Mouse (Mus musculus): ENCODE results near the gene Wfikkn1. TPM values are rescaled to one million over a fixed set of nuclear protein-coding genes. Genes with fewer than 3 reads are reported as not detected.

The Wfikkn1 gene
- polyA plus RNA-seq, 1 experiment: 2.9 TPM

- peaks cover 3% of the 10 kb centered on the region; the same call in 1 of the 2 replicates for H3K36me3 ChIP-seq (ENCODE audit: control insufficient read depth, insufficient read depth, low read length)
- TF ChIP-seq POLR2A (IDR thresholded peaks at IDR 0.05; ENCODE audit: control insufficient read depth, extremely low read depth, insufficient read depth, low read length, poor library complexity) (no peak), CTCF (IDR thresholded peaks at IDR 0.05; ENCODE audit: borderline replicate concordance, control insufficient read depth, extremely low read depth, insufficient read depth, low read length, poor library complexity) (no peak)
- H3K4me1 ChIP-seq (replicated peaks; ENCODE audit: control insufficient read depth, insufficient read depth, low read length): no peaks in the 10 kb centered on the region
- no peak overlapping the region for H3K27ac ChIP-seq (ENCODE audit: control insufficient read depth, insufficient read depth, low read length)
- H3K4me3 ChIP-seq (ENCODE audit: control insufficient read depth, insufficient read depth, low read length): no peak overlapping the region
- no peak for DNase-seq
- no peaks in the 10 kb centered on the region for H3K27me3 ChIP-seq (ENCODE audit: control insufficient read depth, insufficient read depth, low read length)
- WGBS: 93% methylated on average over 10 of the region's 10 CpGs
These were observed 6.8 kb upstream of the Wfikkn1 start for GRCm38 (mm10) chr17:25887467-25887866.

DNA sequence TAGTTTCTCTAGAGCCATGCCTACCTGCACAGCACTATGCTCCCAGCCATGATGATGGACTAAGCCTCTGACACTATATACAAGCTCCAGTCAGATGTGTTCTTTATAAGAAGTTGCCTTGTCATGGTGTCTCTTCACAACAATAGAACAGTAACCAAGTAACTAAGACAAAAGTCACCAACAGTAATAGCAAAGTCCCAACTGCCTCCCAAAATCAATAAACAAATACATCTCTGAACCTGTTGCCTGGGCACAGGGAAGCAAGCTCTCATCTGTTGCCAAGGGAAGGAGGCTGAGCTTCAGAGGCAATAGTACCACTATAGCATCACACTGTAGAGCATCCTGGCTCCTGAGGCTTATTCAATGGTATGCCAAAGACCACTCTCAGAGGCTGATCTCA lies 6.1 kb upstream of the Wfikkn1 start:
- H3K27ac ChIP-seq (ENCODE audit: control insufficient read depth, insufficient read depth, low read length): no peak overlapping the region
- no peak overlapping the region for H3K4me3 ChIP-seq (ENCODE audit: control insufficient read depth, insufficient read depth, low read length)
- TF ChIP-seq CTCF (IDR thresholded peaks at IDR 0.05; ENCODE audit: borderline replicate concordance, control insufficient read depth, extremely low read depth, insufficient read depth, low read length, poor library complexity): no peak
- no peak for TF ChIP-seq POLR2A (IDR thresholded peaks at IDR 0.05; ENCODE audit: control insufficient read depth, extremely low read depth, insufficient read depth, low read length, poor library complexity)
- no peaks in the 10 kb centered on the region for H3K27me3 ChIP-seq (ENCODE audit: control insufficient read depth, insufficient read depth, low read length)
- H3K36me3 ChIP-seq (ENCODE audit: control insufficient read depth, insufficient read depth, low read length): peaks cover 3% of the 10 kb centered on the region; the same call in 1 of the 2 replicates
- no peak for DNase-seq
- H3K4me1 ChIP-seq (replicated peaks; ENCODE audit: control insufficient read depth, insufficient read depth, low read length): no peaks in the 10 kb centered on the region

DNA sequence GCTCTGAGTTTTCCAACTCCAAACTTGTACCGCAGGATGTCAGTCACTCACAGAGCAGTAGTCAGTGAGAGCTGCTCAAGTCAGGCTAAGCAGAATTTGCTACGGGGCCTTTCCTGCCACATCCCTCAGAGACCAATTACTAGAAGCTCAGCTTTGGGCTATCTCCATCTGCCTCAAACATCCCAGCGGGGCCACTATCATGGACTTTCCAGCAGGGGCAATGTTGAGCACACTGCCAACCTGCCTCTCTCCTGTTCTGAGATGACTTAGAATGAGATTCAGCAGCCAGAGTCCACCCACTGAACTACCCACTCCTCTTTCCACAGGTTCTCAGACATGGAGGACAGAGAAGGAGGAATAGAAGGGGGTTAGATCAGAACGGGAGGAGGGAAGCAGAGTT lies 5.0 kb upstream of the Wfikkn1 start:
- Histone ChIP-seq H3K27ac (ENCODE audit: control insufficient read depth, insufficient read depth, low read length) (no peak overlapping the region), H3K27me3 (ENCODE audit: control insufficient read depth, insufficient read depth, low read length) (no peaks in the 10 kb centered on the region), H3K4me3 (ENCODE audit: control insufficient read depth, insufficient read depth, low read length) (no peak overlapping the region), H3K4me1 (replicated peaks; ENCODE audit: control insufficient read depth, insufficient read depth, low read length) (no peaks in the 10 kb centered on the region), H3K36me3 (ENCODE audit: control insufficient read depth, insufficient read depth, low read length) (peaks cover 3% of the 10 kb centered on the region; the same call in 1 of the 2 replicates)
- 70% methylated on average over 4 of the region's 4 CpGs for WGBS
- TF ChIP-seq CTCF (IDR thresholded peaks at IDR 0.05; ENCODE audit: borderline replicate concordance, control insufficient read depth, extremely low read depth, insufficient read depth, low read length, poor library complexity) (no peak), POLR2A (IDR thresholded peaks at IDR 0.05; ENCODE audit: control insufficient read depth, extremely low read depth, insufficient read depth, low read length, poor library complexity) (no peak)
- peak; percentile 43 for DNase-seq

- TF ChIP-seq POLR2A (IDR thresholded peaks at IDR 0.05; ENCODE audit: control insufficient read depth, extremely low read depth, insufficient read depth, low read length, poor library complexity) (no peak), CTCF (IDR thresholded peaks at IDR 0.05; ENCODE audit: borderline replicate concordance, control insufficient read depth, extremely low read depth, insufficient read depth, low read length, poor library complexity) (no peak)
- H3K36me3 ChIP-seq (ENCODE audit: control insufficient read depth, insufficient read depth, low read length): peaks cover 3% of the 10 kb centered on the region; the same call in 1 of the 2 replicates
- WGBS: 99% methylated on average over 3 of the region's 3 CpGs
- DNase-seq: no peak
- no peaks in the 10 kb centered on the region for H3K27me3 ChIP-seq (ENCODE audit: control insufficient read depth, insufficient read depth, low read length)
- H3K27ac ChIP-seq (ENCODE audit: control insufficient read depth, insufficient read depth, low read length): no peak overlapping the region
- H3K4me3 ChIP-seq (ENCODE audit: control insufficient read depth, insufficient read depth, low read length): no peak overlapping the region
- no peaks in the 10 kb centered on the region for H3K4me1 ChIP-seq (replicated peaks; ENCODE audit: control insufficient read depth, insufficient read depth, low read length)
These were observed 3.2 kb upstream of the Wfikkn1 start for GRCm38 (mm10) chr17:25883824-25884223.

- TF ChIP-seq CTCF (IDR thresholded peaks at IDR 0.05; ENCODE audit: borderline replicate concordance, control insufficient read depth, extremely low read depth, insufficient read depth, low read length, poor library complexity): no peak
- TF ChIP-seq POLR2A (IDR thresholded peaks at IDR 0.05; ENCODE audit: control insufficient read depth, extremely low read depth, insufficient read depth, low read length, poor library complexity): no peak
- DNase-seq: no peak
- Histone ChIP-seq H3K27me3 (ENCODE audit: control insufficient read depth, insufficient read depth, low read length) (no peaks in the 10 kb centered on the region), H3K36me3 (ENCODE audit: control insufficient read depth, insufficient read depth, low read length) (peaks cover 3% of the 10 kb centered on the region; the same call in 1 of the 2 replicates), H3K4me1 (replicated peaks; ENCODE audit: control insufficient read depth, insufficient read depth, low read length) (no peaks in the 10 kb centered on the region), H3K27ac (ENCODE audit: control insufficient read depth, insufficient read depth, low read length) (no peak overlapping the region), H3K4me3 (ENCODE audit: control insufficient read depth, insufficient read depth, low read length) (no peak overlapping the region)
- WGBS: 93% methylated on average over 8 of the region's 8 CpGs
These were observed 2.6 kb upstream of the Wfikkn1 start for GRCm38 (mm10) chr17:25883268-25883667.

DNA sequence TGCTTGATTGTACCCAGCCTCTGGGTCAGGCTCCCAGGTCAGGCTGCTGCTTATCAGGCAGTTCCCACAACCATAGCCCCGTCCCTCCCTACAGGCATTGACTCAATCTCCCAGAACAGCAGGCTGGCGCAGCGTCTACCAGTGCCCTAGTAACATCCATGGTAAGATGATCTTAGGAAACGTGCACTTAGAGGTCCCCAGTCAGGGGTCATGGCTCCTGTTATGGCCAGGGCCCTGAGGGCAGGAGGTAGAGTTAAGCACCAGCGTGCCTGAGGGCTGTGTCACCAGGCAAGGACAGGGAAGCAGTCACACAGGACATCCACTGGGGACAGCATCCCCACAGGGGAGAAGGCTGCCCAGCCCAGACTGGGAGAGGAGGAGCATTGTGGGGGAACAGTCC lies 1.6 kb upstream of the Wfikkn1 start:
- Histone ChIP-seq H3K36me3 (ENCODE audit: control insufficient read depth, insufficient read depth, low read length) (peaks cover 3% of the 10 kb centered on the region; the same call in 1 of the 2 replicates), H3K27ac (ENCODE audit: control insufficient read depth, insufficient read depth, low read length) (no peak overlapping the region), H3K4me1 (replicated peaks; ENCODE audit: control insufficient read depth, insufficient read depth, low read length) (no peaks in the 10 kb centered on the region), H3K4me3 (ENCODE audit: control insufficient read depth, insufficient read depth, low read length) (no peak overlapping the region), H3K27me3 (ENCODE audit: control insufficient read depth, insufficient read depth, low read length) (no peaks in the 10 kb centered on the region)
- WGBS: 93% methylated on average over 5 of the region's 5 CpGs
- DNase-seq: no peak
- TF ChIP-seq POLR2A (IDR thresholded peaks at IDR 0.05; ENCODE audit: control insufficient read depth, extremely low read depth, insufficient read depth, low read length, poor library complexity) (no peak), CTCF (IDR thresholded peaks at IDR 0.05; ENCODE audit: borderline replicate concordance, control insufficient read depth, extremely low read depth, insufficient read depth, low read length, poor library complexity) (no peak)

DNA sequence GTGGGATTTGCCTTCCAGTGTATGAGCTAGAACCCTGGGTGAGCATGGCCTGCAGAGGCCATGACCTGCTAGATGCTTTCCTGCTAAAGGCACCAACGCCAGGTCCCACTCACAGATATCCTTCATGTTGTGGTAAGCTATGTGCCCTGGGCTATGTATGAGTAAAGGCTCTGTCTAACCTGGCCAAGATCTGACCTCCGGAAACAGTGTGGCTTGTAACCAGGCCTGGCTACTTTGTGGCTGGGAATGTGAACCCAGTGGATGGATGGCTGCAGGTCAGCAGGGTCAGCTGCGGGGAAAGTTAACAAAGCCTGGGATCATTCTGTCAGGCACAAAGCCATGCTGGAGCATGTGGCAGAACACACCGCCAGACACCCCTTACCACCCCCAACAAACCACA lies 1.0 kb upstream of the Wfikkn1 start:
- H3K36me3 ChIP-seq (ENCODE audit: control insufficient read depth, insufficient read depth, low read length): peaks cover 3% of the 10 kb centered on the region; the same call in 1 of the 2 replicates
- no peak overlapping the region for H3K27ac ChIP-seq (ENCODE audit: control insufficient read depth, insufficient read depth, low read length)
- no peak overlapping the region for H3K4me3 ChIP-seq (ENCODE audit: control insufficient read depth, insufficient read depth, low read length)
- no peaks in the 10 kb centered on the region for H3K4me1 ChIP-seq (replicated peaks; ENCODE audit: control insufficient read depth, insufficient read depth, low read length)
- H3K27me3 ChIP-seq (ENCODE audit: control insufficient read depth, insufficient read depth, low read length): no peaks in the 10 kb centered on the region
- TF ChIP-seq POLR2A (IDR thresholded peaks at IDR 0.05; ENCODE audit: control insufficient read depth, extremely low read depth, insufficient read depth, low read length, poor library complexity): no peak
- TF ChIP-seq CTCF (IDR thresholded peaks at IDR 0.05; ENCODE audit: borderline replicate concordance, control insufficient read depth, extremely low read depth, insufficient read depth, low read length, poor library complexity): no peak
- 97% methylated on average over 4 of the region's 4 CpGs for WGBS
- DNase-seq: no peak
